Mouse (Mus musculus): Measurements from ENCODE around the gene Mre11a. TPM values are rescaled to one million over a fixed set of nuclear protein-coding genes. Genes with fewer than 3 reads are reported as not detected.

Mre11a gene
- total RNA-seq, 4 experiments from 2014 or later: 12.2 to 21.4 (median 15.8) TPM

DNA sequence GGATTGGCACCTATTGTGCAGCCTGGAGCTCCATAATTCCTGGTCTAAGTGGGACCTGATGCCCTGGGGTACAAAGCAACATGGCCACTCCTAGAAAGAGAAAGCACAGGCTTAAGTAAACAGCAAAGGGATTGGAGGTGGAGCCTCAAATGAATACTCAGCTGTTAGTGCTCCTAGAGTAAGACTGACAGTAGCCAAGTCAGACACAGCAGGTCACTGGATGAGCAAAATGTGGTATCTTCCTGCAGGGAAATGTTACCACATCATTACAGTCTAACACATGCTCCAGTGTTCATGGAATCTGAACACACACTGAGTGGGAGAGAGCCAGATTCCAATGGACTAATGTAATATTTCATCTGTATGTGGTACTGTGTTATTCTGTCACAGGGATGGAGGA is 36.9 kb downstream of the Mre11a start:
- no peak for DNase-seq (ENCODE audit: low spot score in 2 of 2)

DNA sequence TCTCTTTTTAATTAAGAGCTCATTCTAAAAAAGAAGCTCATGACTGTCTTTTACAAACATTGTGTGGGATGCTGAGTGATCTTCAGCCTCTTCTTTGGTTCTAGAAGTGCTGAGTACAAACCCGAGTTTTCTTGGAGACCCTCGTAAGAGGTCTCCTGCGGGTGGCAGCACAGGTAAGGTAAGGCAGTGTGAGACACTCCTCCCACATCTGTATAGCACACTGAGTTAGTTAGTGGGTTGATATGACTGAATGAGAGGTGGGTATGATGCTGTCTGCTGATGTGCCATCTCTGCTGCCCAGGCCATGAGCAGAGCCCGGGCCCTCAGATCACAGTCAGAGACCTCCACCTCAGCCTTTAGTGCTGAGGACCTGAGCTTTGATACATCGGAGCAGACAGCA is 40.4 kb downstream of the Mre11a start:
- DNase-seq (ENCODE audit: low spot score in 2 of 2): no peak

DNA sequence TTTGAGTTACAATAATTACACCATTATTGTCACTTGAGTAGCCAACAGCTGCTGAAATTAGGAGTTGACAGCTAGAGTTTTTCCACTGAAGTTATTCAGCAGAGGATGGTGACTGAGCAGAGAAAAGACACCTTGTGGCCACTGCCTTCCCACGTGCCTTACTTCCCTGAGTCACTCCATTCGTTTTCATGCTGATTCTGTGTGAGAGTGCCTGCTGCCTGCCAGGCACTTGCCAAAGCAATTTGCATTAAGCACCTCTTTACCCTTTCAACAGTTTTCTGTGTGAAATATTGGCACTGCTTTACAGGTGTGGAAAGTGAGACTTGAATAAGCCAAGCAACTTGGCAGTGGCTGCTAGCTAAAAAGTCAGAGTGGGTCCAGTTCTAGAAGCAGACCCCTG is 43.4 kb downstream of the Mre11a start:
- DNase-seq (ENCODE audit: low spot score in 2 of 2): no peak

DNA sequence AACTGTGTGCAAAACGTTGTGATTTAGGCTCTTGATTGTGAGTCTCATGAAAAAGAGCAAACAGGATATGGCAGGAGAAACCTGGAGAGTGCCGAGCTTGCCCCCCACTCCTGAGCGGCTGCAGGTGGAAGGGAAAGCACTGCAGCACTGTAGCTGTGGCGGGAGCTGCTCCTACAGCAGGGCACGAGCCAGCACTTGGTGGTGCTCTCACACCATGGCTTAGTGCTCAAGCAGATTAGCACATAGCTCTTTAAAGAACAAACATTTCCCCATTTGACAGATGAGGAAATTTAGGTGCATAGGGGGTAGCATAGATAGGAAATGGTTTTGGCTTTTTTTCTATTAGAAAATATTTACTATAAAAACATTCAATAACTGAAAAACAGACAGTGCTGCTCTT is 47.6 kb downstream of the Mre11a start:
- no peak for DNase-seq (ENCODE audit: low spot score in 2 of 2)

DNA sequence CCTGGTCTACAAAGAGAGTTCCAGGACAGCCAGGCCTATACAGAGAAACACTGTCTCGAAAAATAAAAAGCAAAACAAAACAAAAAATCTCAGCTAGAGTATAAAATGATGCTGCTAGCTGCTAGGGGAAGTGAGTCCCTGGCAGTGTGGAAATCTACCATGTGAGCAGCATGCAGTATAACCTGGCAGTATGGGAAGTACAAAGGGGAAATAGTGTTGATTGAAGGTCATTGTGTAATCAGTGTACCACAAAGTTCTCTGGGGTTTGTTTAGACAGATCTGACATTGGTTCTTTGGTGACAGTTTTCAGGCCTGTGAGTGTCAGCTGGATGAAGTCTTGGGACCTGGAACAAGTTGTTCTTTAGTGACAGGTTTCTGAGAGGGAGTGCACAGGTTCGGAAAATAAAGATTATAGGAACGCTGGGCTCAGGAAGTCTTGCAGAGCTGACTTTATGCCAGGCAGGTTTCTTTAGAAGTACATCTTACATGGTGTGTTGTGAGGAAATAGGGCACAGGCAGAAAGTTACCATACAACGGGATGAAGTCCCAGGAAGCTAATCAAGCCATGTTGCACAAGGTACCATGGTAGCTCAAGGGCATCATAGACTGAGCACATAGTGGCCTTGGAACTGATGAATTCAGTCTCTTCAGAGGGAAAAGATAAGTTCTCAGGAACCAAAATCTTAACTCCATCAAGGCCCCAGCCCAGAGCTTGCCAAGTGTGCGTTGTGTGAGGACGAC is 51.1 kb downstream of the Mre11a start:
- DNase-seq (ENCODE audit: low spot score in 2 of 2): no peak

DNA sequence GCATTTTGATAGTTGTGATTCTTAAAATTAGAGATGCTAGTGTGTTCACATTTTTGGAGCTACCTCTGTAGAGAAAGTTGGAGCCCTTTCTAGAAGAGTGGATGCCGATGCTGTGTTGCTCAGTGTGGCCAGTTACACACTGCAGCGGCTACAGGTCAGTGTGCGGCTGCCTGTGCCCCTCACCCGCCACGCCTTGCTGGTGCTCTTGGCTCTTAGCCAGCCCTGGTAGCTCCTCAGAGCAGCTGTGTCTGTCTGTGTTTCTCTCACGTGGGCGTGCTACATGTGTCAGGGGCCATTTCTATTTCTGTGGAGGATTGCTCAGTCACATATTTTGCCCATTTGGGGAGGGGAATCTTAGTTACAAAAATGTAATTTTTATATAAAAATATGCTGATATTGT is 55.1 kb downstream of the Mre11a start:
- peak in 1 of 2 experiments; percentile 18 for DNase-seq (ENCODE audit: low spot score in 2 of 2)

DNA sequence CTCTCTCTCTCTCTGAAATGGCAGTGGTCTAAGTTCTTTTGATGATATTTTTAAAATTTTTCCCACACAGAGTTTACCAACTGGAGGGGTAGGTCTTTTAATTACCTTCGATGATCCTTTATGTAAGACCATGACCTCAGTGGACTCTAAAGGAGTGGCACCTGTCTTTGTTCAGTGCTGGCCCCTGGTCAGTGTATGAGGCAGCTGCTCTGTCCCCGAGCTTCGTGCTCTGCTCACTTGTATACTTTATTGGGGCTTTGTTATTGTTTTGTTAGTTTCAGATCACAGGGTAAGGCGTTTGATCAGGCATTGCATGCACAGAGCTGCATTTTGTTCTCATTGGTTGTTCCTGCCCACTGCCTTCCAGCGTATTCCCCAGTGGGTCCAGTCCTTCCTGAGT is 55.5 kb downstream of the Mre11a start:
- DNase-seq (ENCODE audit: low spot score in 2 of 2): no peak

DNA sequence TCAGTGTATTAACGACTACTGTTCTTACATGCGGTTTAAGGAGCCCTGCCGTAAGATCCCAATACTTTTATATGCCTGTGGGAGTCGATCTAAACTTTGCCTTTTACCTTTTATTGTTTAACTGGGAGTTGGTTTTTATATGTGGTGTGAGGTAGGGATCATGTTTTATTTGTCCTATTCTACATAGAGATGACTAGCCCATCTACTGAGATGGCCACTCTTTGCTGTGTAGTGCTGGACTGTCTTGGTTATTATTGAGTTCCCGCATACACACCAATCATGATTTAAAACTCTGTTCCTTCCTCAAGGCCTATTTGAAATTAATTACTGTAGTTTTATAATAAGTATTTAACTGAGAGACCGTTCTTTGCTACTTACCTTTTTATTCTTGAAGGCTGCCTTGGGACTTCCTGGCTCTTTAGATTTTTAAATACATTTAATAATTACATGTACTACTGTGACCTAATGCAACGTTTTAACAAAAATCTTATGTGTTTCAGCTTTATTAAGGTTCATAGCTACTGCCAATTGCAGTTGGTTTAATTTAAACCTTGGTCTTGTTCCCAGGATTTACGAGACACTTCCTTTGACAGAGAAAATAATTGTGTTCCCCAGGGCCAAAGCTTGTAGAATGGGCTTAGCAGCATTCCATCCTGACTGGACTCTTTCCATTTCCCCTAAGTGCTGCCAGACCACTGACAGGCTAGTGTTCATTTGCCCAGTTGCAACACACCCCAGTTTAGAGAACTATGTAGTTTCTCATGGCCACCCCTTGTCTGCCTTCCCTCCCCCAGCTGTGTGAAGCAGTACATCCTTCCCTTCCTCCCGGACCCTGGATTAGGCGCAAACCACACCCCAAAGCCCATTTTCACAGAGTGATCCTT is 57.7 kb downstream of the Mre11a start:
- DNase-seq (ENCODE audit: low spot score in 2 of 2): no peak

DNA sequence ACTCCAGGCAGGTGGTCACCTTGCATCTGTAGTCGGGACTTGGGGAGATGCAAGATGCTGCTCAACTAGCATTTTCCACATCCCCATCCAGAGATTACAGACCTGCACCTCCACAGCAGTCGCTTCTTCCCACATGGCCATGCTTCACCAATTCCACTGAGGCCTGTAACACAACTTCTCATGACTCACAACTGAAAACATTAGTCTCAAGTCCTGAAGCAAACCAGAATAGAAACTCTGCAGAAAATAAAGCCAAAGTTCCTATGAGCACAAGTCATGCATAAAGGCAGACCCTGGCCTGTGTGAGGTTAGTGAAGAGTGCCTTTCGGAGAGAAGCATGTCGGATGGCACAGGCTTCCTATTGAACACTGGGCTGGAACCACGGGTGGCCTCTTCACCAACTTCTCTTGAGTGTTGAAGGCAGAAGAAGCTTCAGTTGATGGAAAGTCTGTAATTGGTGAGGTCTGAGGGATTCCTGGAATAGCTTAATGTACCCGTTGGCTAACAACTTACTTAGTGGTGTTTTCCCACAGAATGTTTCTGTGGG is 58.9 kb downstream of the Mre11a start:
- no peak for DNase-seq (ENCODE audit: low spot score in 2 of 2)

DNA sequence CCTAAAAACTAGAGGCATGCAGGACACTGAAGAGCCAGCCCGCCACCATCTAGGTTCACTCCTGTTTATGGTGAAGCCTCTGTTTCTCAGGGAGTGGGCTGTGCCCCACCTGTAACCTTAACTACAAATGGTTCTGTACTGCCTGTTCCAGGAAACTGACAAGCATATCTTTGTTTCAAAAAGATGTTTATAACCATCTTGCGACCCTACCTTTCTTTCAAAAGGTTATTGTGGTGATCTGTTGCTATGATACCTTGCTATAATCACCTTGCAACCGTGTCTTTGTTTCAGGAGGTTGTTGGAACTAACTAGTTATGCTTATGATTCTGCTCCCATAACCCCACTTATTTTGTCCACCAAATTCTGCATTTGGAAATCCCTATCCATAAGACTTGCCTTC is 59.4 kb downstream of the Mre11a start:
- no peak for DNase-seq (ENCODE audit: low spot score in 2 of 2)

DNA sequence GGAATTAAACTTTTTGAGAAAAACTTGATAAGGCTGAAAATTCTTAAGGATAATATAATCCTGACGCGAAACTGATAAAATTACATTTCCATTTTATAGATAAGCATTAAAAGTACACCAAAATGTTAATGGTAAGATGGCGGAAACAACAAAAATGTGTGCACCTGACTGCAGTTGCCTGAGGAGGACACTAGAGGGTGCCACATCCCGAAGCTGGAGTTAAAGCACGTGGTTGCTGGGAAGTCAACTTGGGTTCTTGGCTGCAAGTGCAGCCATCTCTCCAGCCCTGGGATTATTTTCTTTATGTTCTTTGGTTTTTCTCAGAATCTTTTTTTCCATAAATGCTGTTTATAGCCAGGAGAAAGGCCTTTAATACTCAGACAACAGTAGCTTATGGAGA is 62.0 kb downstream of the Mre11a start:
- no peak for DNase-seq (ENCODE audit: low spot score in 2 of 2)

DNA sequence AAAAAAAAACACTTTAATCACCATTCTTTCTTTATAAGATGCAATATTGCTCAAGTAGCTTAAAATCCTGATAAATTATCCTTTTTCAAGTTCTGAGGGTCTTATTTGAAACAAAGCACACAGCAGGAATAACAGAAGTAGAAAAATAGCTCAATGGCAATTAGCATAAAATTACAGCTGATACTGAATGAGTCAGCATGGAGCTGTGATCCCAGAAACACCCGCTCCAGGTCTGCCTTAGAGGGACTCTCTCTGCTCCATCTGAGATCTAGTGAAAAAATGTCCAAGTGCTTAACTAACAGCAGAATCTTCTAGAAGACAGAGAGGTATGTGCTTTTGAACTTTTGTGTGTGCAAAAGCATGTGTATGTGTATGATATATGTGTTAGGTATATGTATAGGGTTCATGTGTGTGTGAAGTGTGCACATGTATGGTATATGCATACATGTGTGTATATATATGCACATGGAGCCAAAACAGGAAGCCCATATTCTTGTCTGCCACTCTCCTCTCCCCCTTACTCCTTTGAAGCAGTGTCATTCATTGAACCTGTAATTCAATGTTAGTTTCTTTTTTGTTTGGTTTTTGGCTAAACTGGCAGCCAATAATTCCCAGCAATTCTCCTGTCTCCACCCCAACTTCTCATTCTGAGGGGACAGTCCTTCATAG is 63.9 kb downstream of the Mre11a start:
- DNase-seq (ENCODE audit: low spot score in 2 of 2): no peak

DNA sequence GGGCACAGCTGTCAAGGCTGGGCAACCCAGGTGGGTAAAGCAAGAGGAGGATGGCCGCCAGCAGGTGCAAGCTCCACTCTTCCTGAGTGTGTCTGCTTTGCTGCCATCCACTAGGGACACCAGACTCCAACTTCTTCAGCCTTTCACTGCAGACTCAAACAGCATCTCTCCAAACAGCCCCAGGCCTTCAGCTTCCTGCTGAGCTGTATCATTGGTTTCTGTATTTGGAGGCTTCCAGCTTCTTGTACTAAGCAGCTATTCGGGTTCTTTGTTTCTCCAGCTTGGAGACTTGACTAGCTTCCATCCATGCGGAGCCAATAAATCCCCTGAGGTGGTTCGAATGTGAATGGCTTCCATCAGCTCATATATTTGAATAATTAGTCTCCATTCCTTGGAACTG is 70.1 kb downstream of the Mre11a start:
- DNase-seq (ENCODE audit: low spot score in 2 of 2): no peak

DNA sequence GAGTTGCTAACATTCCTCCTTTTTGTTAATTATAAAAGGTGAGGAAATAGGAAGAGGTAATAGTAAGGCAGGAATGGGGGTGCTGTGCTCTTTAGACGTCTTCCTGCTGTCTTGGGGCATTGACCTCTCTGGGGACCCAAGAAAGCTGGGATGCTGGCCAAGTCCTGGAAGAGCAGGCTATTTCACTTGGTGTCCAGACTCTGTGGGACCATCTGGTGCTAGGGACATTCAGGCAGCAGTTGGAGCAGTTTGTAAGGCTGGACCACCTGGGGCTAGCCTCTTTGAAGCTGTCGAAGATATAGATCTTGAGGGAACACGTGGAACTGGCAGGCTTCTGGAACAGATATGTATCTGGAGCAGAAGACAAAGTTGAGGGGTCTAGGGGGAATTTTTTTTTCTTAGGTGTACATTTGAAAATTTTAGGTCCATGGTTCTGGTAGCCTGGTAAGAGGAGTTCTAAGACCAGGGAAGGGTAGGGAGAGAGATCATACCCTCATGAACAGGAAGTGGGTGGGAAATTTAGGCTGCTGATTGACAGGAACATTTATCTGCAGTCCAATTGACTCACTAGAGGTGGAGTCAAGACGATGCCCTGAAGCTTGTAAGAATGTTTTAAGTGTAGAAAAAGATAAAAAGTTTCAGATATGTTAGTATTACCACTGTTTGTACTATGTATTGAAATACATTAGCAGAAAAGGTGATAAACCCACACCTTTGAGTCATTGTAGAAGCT is 72.6 kb downstream of the Mre11a start:
- DNase-seq (ENCODE audit: low spot score in 2 of 2): no peak

DNA sequence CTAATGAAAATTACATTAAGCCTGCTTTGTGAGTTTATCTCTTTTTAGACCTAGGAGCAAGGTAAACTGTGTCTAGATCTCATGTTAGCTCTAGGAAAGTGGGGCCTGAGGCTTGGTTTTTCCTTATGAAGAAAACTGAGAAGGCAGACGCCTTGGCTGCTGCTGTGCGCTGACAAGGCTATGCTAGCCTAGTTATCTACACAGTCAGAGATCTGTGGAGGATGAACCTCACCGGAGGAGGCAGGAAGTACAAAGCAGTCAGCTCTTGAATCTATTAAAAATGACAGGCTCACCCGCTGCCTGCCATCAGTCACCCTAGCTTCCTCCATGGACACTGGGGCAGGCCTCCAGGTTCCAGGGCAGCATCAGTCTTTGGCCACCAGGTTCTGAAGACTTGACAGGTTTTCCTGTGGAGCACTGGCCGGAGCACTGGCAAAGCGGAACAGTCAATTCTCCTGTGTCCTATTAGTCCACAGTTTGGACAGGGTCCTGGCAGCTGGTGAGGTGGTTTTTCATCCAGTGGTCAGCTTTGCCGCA is 73.8 kb downstream of the Mre11a start:
- no peak for DNase-seq (ENCODE audit: low spot score in 2 of 2)

DNA sequence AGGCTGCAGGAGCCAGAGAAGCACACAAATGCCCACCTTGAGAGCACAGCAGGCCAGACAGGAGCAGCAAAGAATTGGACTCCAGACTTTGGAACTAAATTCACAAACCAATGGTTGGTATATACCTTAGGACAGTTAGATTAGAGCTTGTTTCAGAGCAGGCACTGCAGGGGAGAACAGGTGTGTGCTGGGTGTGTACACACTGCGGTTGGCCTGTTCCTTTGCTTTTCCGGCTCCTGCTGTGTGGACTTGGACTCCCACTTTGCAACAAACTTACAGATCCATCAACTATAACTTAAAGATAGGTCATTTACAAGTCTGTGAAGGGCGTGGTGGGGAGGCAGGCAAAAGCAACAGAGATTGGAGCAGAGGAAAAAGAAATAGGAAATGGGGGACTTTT is 74.3 kb downstream of the Mre11a start:
- DNase-seq (ENCODE audit: low spot score in 2 of 2): no peak

DNA sequence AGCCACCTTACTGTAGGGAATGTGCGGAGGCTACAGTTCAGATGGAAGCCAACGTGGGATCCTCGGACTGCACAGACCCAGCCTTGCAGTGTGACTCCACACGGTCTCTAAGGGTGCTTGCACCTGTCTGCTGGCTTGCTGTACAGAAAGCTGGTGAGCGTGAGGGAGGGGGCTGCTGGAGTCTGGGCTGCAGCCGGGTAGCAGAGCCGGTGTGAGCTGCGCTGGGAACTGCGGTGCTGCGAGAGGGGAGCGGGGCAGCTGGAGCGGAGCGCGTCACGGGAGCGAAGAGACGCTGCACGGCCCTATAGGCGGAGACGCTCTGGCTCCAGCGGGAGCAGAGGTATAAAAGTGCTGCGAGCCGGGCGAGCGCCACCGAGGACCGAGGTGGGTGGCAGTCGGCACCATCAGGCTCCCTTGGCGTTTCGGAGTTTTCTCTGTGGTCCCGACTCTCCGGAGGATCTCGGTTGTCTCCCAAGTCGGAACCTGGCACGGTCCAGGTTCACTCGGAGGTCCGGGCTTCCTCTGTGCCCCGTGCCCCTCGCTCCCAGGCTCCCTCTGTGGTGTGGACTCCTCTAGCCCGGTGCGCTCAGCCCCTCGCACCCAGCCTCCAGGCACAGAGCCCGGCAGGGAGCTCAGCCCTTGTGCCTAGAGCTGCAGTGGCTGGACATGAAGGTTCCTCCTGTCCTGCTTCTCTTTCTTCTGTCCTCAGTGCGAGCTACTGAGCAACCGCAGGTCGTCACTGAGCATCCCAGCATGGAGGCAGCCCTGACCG is 75.6 kb downstream of the Mre11a start, which contains the start of gene Gpr83:
Gene Gpr83, plus strand, starts transcription at position 343 of the 772 bp plus-strand sequence.
- DNase-seq (ENCODE audit: low spot score in 2 of 2): peak; percentile 29 to 34

DNA sequence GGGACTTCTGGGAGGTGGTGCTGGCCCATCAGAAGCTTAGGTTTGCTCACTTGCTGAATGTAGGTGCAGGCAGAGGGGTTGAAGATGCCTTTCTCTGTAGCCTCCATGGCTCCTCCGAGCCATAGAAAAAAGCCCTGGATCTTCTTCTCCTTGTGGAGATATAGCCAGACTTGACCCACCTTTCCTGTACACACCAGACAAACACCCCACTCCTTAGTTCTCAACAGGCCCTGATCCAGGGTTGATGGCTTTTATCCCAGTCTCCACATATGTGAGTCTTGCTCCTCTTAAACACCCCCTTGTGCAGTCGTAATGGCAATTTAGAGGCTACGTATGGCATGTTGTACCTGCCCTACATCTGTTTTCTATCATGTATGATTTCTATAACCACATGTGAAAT is 78.7 kb downstream of the Mre11a start:
- DNase-seq (ENCODE audit: low spot score in 2 of 2): no peak

DNA sequence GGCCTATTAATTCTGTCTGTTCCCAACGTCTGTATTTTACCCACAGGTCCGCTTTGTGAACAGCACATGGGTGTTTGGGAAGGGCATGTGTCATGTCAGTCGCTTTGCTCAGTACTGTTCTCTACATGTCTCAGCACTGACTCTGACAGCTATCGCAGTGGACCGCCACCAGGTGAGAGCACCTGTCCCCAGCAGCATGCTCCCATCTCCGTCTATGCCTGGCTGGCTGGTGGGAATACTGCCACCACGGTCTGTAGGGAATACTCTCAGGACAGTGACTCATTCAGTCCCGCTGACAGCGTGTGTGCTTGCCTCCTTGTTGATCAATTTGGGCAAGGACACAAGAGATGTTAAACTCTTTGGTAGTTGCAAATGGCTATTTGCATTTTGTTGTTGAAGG is 80.3 kb downstream of the Mre11a start:
- DNase-seq (ENCODE audit: low spot score in 2 of 2): no peak

DNA sequence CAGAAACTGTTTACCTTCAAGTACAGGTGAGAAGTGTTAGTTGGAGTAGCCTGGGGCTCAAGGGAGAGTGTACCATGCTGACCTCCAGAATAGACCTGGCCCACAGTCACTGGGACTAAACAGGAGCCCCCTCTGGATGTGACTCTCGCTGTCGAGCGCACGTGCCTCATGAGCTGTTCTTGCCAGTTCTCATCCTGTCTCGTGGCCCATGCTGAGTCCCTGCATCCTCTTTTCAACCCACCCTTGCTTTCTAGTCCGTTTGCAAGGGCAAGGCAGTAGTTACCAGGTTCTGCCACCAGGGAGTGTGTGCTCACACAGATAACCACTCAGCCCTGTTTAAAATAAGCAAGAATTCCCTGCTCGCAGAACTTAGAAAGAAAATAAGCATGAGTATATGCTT is 82.5 kb downstream of the Mre11a start:
- peak in 1 of 2 experiments; percentile 62 for DNase-seq (ENCODE audit: low spot score in 2 of 2)
